Mouse (Mus musculus): Measurements from ENCODE around the gene Lrrfip1.

The Lrrfip1 gene

GRCm38 (mm10) chr1:90999911-91000601 is 1.5 kb downstream of the Lrrfip1 start:
- DNase-seq, result no peak

GRCm38 (mm10) chr1:91001101-91001500 is 2.6 kb downstream of the Lrrfip1 start:
- DNase-seq, result no peak

- no peak for DNase-seq
Observed at GRCm38 (mm10) chr1:91001871-91002539, 3.5 kb downstream of the Lrrfip1 start.

- no peak for DNase-seq
Observed at GRCm38 (mm10) chr1:91002641-91003040, 4.1 kb downstream of the Lrrfip1 start.

- DNase-seq, result no peak
Observed at GRCm38 (mm10) chr1:91003522-91004253, 5.2 kb downstream of the Lrrfip1 start.

GRCm38 (mm10) chr1:91006037-91006436 is 7.5 kb downstream of the Lrrfip1 start:
- no peak for DNase-seq

- no peak for DNase-seq
Observed at GRCm38 (mm10) chr1:91006708-91007107, 8.2 kb downstream of the Lrrfip1 start.

GRCm38 (mm10) chr1:91008147-91008682 is 9.7 kb downstream of the Lrrfip1 start:
- no peak for DNase-seq

GRCm38 (mm10) chr1:91008746-91009145 is 10.2 kb downstream of the Lrrfip1 start:
- DNase-seq, result no peak

- no peak for DNase-seq
Observed at GRCm38 (mm10) chr1:91009266-91009665, 10.7 kb downstream of the Lrrfip1 start.

GRCm38 (mm10) chr1:91010216-91010615 is 11.7 kb downstream of the Lrrfip1 start:
- no peak for DNase-seq

- DNase-seq, result no peak
Observed at GRCm38 (mm10) chr1:91010716-91011115, 12.2 kb downstream of the Lrrfip1 start.

- no peak for DNase-seq
Observed at GRCm38 (mm10) chr1:91011336-91011735, 12.8 kb downstream of the Lrrfip1 start.

- no peak for DNase-seq
Observed at GRCm38 (mm10) chr1:91013803-91014202, 15.3 kb downstream of the Lrrfip1 start.

- DNase-seq, result no peak
Observed at GRCm38 (mm10) chr1:91015571-91015970, 17.0 kb downstream of the Lrrfip1 start.

- DNase-seq, result no peak
Observed at GRCm38 (mm10) chr1:91017111-91017758, 18.7 kb downstream of the Lrrfip1 start.

GRCm38 (mm10) chr1:91019346-91019745 is 20.8 kb downstream of the Lrrfip1 start:
- DNase-seq, result no peak

- peak in 1 of 2 experiments; percentile 25 for DNase-seq
Observed at GRCm38 (mm10) chr1:91021304-91021703, 22.8 kb downstream of the Lrrfip1 start.

GRCm38 (mm10) chr1:91022157-91022895 is 23.8 kb downstream of the Lrrfip1 start:
- DNase-seq, result no peak

- no peak for DNase-seq
Observed at GRCm38 (mm10) chr1:91023230-91023629, 24.7 kb downstream of the Lrrfip1 start.

- no peak for DNase-seq
Observed at GRCm38 (mm10) chr1:91023960-91024359, 25.4 kb downstream of the Lrrfip1 start.

- no peak for DNase-seq
Observed at GRCm38 (mm10) chr1:91024464-91024863, 25.9 kb downstream of the Lrrfip1 start.
